Mouse (Mus musculus) 416B (cell line): ENCODE measurements around the gene Apom.
A peak's percentile ranks its signal among the peaks of the same experiment; 100 is the strongest.

Source experiments
- DNase-seq: peaks from one replicate; pipeline ENCODE4 v3.0.0; 2011; ENCODE audit warnings: low read depth

Apom gene

GRCm38 (mm10) chr17:35131500-35132173, at the start of gene Apom:
TSS of gene Apom (minus strand) at chr17:35132050.
- DNase-seq = no peak

- no peak for DNase-seq
Observed at GRCm38 (mm10) chr17:35180093-35180492, 48.2 kb upstream of the Apom start.

DNA sequence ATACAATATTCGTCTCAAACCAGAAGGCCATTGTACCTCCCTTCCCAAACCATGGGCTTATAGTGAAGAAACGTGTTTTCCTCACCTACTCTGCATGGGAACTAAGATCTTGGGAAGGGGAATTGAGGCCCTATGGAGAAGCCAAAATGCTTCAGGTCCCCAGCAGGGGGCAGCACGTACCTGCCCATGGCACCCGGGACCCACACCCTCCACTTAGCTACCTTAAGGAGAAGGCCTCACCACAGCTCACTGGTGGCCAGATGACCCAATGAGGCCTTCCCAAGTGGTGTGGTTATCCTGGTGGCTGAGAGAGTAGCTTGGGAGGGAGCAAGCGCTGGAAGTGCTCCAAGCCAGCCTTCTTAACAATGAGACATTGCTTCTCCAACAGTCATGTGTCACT, 46.7 kb upstream of the Apom start:
- DNase-seq = peak; percentile 87

- DNase-seq = no peak
Observed at GRCm38 (mm10) chr17:35175968-35176367, 44.1 kb upstream of the Apom start, which contains the start of gene Aif1. TSS of gene Aif1 (minus strand) at chr17:35176068.

DNA sequence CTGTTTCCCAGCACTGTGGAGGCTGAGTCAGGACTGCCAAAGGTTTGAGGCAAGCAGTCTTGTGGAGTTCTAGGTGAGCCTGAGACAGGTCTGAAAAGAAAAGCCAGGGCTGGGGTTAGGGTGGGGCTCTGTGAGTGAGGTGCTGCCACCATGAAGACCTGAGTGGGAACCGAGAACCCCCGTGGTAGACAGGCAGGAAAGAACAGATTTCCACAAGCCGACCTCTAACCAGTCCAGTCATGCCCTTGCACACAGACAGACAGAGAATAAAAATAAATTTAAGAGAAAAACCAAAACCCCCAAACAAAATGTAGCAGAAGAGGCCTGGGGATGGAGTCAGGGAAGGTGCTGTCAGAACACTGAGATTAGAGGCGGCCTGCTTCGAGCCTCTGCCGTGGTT, 43.5 kb upstream of the Apom start:
- no peak for DNase-seq

- no peak for DNase-seq
Observed at GRCm38 (mm10) chr17:35174201-35174977, 42.5 kb upstream of the Apom start.

DNA sequence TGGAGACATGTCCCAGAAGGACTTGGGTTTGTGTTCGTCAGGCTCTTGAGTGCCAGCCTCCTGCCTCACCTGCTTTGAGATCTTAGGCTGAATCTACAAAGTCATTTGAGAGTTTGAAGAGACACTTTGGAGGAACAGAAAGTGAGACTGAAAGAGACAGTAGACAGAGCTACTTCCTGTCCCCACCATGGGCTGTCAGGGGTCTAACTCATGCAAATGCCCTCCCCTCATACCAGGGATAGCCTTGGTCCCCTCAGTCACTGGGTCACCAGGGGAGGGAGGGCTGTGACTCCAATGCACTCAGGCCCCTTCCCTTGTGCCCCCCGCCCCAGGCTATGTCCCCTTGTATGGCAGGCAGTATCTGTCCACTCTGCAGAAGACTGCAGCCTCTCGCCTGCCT, 41.5 kb upstream of the Apom start:
- DNase-seq = no peak

DNA sequence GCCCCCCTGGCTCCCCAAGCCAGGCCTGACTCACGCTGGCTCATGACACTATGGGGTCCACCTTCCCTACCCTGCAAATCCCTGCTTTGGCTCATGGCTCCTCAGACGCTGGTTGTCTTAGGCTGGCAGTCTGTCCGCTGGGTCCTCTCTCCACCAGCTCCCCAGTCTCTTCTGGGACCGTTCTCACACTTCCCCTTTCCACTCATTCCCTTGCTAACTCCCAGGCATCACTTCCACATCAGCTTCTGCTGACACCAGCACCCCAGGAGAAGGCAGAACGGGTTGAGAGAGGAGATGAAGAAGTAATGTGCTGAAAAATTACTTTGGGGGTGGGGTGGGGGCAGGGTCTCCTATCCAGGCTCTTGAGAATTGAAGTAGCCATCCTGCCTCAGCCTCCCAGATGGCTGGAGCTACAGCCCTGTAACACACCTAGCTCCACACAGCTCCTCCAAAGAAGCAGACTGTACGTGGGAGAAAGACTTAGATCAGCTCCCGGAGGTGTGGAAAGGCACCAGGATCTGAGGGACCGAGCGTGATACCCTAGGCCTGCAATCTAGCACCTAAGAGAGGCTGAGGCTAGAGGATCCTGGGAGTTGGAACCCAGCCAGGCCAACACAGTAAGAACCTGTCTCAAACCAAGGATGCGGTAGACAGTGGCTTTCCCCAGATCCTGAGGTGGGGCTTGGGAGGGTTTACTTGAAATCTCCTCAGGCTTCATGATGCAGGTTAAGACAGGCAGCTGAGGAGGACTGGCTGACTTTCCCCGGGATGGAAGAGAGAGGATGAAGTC, 40.8 kb upstream of the Apom start:
- DNase-seq = no peak

DNA sequence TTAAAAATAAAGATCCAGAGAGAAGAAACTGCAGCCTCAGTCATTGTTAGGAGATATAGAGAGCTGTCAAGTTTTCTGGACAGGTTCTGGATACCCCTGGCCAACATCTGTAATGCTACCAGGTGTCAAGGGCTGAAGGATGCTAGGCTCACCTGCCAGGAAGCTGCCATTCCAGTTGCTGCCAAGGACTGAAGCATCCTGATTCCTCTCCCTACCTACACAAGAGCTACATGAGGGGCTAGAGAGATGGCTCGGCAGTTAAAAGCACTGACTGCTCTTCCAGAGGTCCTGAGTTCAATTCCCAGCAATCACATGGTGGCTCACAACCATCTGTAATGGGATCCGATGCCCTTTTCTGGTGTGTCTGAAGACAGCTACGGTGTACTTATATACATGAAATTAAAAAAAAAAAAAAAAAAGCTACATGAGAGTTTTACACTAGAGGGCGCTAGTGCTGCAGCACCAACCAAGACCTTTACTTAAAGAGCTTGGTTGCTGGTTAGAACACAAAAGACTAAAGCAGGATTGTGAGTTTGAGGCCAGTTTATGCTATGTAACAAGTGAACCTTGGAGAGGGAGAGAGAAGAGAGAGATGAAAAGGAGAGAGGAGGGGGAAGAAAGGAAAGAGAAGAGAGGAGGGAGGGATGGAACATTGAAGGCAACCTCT, 36.8 kb upstream of the Apom start:
- DNase-seq = peak; percentile 90

DNA sequence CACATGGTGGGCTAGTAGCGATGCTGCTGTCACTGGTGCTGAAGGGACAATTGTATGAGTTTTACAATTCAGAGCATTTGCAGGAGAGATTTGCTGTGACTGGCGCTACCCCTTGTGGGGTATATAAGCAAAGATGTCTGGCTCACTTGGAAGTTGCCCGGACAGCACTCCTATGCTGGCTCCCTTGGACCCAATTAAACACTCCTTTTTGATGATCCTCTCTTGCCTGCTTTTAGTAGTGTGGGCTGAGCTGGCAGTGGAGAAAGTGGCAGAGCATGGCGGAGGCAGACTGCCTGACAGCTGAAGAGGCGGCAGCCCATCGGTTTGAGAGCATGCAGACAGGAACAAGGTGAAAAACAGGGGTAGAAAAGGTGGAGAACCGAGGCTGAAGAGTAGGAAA, 35.9 kb upstream of the Apom start:
- no peak for DNase-seq

DNA sequence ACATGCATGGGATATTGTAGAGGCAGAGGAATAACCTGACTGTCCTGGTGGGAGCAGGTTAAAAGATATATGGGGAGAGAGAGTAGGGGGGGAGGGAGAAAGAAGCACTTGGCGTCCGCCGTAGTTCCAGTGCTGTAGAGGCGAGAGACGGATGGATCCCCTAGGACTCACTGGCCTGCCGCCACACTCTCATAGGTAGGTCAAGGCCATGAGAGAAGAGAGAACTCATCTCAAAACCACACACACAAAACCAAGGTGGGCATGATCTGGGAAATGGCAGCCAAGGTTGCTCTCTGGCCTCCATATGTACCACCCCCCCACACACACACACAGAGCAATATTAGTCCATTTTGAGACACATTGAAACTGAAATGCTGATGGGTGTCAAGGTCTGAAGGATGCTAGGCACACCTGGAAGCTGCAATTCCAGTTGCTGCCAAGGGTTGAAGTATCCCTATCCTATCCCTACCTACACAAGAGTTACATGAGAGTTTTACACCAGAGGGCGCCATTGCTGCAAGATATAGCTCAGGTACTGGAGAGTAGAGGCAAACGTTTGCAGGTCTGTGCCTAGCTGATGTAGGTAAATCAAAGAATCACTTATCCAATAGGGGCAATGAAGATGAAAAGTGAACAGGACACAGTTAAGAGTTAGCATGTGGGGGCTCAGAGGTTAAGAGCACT, 34.6 kb upstream of the Apom start:
- DNase-seq = peak; percentile 89

DNA sequence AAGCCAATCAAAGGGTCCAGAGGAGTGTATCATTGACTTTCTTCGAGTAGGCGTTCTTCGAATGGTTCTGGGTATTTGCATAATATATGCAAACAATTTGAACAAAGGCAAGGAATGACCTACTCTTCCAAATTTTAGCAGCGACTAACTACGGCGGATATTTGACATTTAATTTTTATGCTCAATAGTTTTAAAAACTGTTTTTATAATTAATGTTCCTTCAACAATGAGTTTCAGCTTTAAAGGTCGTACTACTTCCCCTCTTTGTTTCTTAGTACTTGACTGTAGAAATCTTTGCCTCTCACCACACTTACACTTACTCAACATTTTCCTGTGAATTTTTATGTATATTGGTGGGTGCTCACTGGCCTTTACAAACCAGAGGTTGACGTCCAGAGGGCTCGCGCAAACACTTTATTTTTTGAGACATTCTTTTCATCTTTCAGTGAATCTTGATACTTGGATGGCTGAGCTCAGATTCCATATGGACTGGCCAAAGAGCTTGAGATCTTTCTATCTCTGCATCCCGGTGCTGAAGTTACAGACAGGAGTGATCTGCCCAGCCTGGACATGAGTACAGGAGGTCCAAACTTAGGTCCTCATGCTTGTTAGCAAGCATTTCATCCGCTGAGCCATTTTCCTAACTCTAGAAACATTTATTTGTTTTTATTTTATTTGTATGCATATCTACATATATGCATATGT, 33.8 kb upstream of the Apom start:
- no peak for DNase-seq

- peak; percentile 100 for DNase-seq
Observed at GRCm38 (mm10) chr17:35164568-35165450, 33.0 kb upstream of the Apom start, which contains the start of gene Prrc2a. TSS of gene Prrc2a (minus strand) at chr17:35164897.

GRCm38 (mm10) chr17:35164218-35164567, 32.3 kb upstream of the Apom start:
- no peak for DNase-seq

DNA sequence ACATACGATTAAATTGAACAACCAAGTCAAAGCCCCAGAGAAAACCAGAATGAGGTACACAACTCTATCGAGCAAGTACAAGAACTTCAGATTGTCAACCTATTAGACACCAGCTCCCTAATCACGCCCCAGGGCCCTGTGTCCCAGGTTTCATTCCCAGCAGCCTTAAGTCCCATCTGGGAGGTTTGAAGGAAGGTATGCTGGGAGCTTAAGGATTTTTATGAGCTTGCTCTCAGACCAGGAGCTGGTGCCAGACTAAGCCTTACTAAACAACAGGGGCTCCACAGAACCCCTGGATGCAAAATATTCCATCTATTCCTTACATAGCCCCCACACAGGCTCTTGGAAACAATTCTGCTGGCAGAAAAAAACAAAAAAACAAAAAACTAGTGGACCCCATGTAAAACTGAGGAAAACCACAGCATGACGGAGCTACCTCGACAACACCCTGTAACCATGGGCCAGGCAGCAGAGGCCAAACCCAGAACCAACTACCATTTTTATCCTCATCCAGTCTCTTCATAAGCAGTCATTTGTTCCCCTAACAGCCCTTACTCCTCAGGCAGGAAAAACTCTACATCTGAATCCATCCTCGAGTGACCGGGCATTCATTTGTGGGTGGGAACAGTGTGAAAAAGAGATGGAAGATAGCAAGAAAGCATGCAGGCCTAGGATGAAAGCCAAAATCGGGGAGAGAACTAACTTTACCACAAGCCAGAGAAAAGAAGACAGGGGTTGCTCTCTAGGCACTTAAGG, 31.7 kb upstream of the Apom start:
- peak; percentile 37 for DNase-seq

DNA sequence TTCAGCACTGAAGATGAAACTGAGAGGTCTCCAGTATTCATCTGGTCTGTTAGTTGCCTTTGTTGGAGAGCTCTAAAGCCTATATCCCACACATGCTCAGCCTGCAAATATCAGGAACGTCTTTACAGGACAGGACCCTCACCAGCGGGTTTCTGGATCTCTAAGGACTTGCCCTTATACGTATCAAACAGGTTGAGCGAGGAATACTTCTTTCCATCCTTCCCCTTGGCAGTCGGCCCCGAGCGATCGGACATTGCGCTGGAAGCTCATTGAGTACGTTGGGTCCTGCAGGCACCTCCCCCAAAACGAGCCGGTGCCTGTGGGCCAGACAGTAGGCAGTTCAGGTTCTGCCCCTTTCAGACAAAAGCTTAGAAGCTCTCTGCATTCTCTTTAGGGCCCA, 30.9 kb upstream of the Apom start:
- no peak for DNase-seq

GRCm38 (mm10) chr17:35162121-35162520, 30.3 kb upstream of the Apom start:
- DNase-seq = no peak

- no peak for DNase-seq
Observed at GRCm38 (mm10) chr17:35161421-35161820, 29.6 kb upstream of the Apom start.

GRCm38 (mm10) chr17:35159638-35160037, 27.8 kb upstream of the Apom start:
- DNase-seq = no peak
